Mouse (Mus musculus): ENCODE data around the gene Caml. TPM values are rescaled to one million over a fixed set of nuclear protein-coding genes. Genes with fewer than 3 reads are reported as not detected.
"Not testable (repeated sequence)": the region's sequence is repeated elsewhere in the genome, so short reads cannot be mapped to it uniquely, and the experiment has no call there.

Gene Caml
- total and polyA plus RNA-seq, 3 experiments, result 29.9 to 49.9 (median 38.2) TPM

DNA sequence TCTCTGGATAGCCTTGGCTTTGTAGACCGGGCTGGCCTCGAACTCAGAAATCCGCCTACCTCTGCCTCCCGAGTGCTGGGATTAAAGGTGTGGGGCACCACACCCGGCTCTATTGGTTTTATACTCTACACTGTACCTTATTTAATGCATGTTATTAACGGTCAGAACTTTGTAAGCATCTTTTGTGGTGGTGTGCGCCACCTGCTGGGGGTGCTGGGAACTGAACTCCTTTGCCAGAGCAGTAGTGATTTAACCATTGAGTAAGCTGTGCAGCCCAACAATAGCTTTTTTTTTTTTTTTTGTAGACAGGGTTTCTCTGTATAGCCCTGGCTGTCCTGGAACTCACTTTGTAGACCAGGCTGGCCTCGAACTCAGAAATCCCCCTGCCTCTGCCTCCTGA, 17.7 kb downstream of the Caml start:
- H3K4me3 ChIP-seq (replicated peaks in 1 of 3; ENCODE audit: low read depth in 2 of 3, low read length in 2 of 3, poor library complexity in 1 of 3); dilution Hi-C loops (cut with MboI; ENCODE audit: extremely low pct_ligation_motif_present, extremely low pct_unique_long_range_greater_than_20kb, low sequenced_read_pairs); H3K9me3 ChIP-seq (replicated peaks; ENCODE audit: low read length); in situ Hi-C loops (cut with MboI; ENCODE audit: low pct_ligation_motif_present, low pct_unique_long_range_greater_than_20kb, low sequenced_read_pairs); H3K27me3 ChIP-seq (replicated peaks); H3K4me2 ChIP-seq (ENCODE audit: insufficient read depth, low read depth, poor library complexity, severe bottlenecking); H3K27ac ChIP-seq (ENCODE audit: insufficient read depth, low read depth); H3K9ac ChIP-seq (ENCODE audit: insufficient read depth, low read depth): not testable (repeated sequence)
- Histone ChIP-seq H3K4me1 (ENCODE audit: control insufficient read depth in 1 of 2, insufficient read depth in 2 of 2) (peaks cover 6 to 16% of the 10 kb centered on the region in 2 experiments; a peak in 3 of 4 replicates), H3K36me3 (replicated peaks in 1 of 2; ENCODE audit: control insufficient read depth in 1 of 2, insufficient read depth in 1 of 2, low read length in 1 of 2) (peaks cover 36 to 79% of the 10 kb centered on the region in 2 experiments), H3K79me2 (replicated peaks; ENCODE audit: control insufficient read depth, extremely low read depth, insufficient read depth, poor library complexity, severe bottlenecking) (peaks cover 58% of the 10 kb centered on the region)
- TF ChIP-seq ZNF384 (IDR thresholded peaks at IDR 0.05; ENCODE audit: low read depth, low read length), result peak; percentile 58
- TF ChIP-seq CTCF (conservative IDR thresholded peaks at IDR 0.05 in 1 of 2, IDR thresholded peaks at IDR 0.05 in 1 of 2; ENCODE audit: low read depth in 2 of 2, low read length in 2 of 2), result peak; percentile 78 to 79
- TF ChIP-seq RAD21 (IDR thresholded peaks at IDR 0.05; ENCODE audit: low read depth, low read length), result peak; percentile 55
- TF ChIP-seq SMC3 (IDR thresholded peaks at IDR 0.05; ENCODE audit: low read depth, low read length), result peak; percentile 59
- peak; percentile 68 for DNase-seq (ENCODE audit: extremely low read depth)

DNA sequence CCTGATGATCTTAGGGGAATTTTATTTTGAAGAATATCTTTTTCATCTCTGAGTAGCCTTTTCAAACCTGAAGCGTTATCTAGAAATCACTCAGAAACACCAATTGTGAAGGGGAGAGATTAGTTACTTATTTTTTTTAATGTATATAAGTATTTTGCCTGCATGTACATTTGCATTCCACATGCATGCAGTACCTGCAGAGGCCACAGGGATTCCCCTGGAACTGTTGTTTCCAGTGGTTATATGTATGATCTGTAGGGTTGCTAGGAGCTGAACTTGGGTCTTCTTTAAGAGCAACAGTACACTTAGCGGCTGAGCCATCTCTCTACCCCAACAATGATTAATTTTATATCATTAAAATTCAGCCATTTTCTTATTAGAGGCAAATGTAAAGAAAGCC, 21.7 kb downstream of the Caml start:
- dilution Hi-C loops (cut with MboI; ENCODE audit: extremely low pct_ligation_motif_present, extremely low pct_unique_long_range_greater_than_20kb, low sequenced_read_pairs), result no loop called here
- no peak overlapping the region for H3K9ac ChIP-seq (ENCODE audit: insufficient read depth, low read depth)
- H3K4me1 ChIP-seq (ENCODE audit: control insufficient read depth in 1 of 2, insufficient read depth in 2 of 2), result 0 out of 4 replicates have a peak, but pooled peaks cover 0 to 2% of the 10 kb centered on the region in 2 experiments
- no peak overlapping the region for H3K4me3 ChIP-seq (replicated peaks in 1 of 3; ENCODE audit: low read depth in 2 of 3, low read length in 2 of 3, poor library complexity in 1 of 3)
- peak; percentile 50 for DNase-seq (ENCODE audit: extremely low read depth)
- in situ Hi-C loops (cut with MboI; ENCODE audit: low pct_ligation_motif_present, low pct_unique_long_range_greater_than_20kb, low sequenced_read_pairs), result no loop called here
- H3K27me3 ChIP-seq (replicated peaks), result no peaks in the 10 kb centered on the region
- TF ChIP-seq MAZ (IDR thresholded peaks at IDR 0.05; ENCODE audit: low read depth, low read length) (no peak), CTCF (conservative IDR thresholded peaks at IDR 0.05 in 1 of 2, IDR thresholded peaks at IDR 0.05 in 1 of 2; ENCODE audit: low read depth in 2 of 2, low read length in 2 of 2) (peak in 1 of 2 experiments; percentile 25; a peak in 2 of 4 replicates)
- H3K36me3 ChIP-seq (replicated peaks in 1 of 2; ENCODE audit: control insufficient read depth in 1 of 2, insufficient read depth in 1 of 2, low read length in 1 of 2), result peaks cover 62 to 88% of the 10 kb centered on the region in 2 experiments
- H3K27ac ChIP-seq (ENCODE audit: insufficient read depth, low read depth), result no peak overlapping the region
- no peaks in the 10 kb centered on the region for H3K9me3 ChIP-seq (replicated peaks; ENCODE audit: low read length)
- H3K79me2 ChIP-seq (replicated peaks; ENCODE audit: control insufficient read depth, extremely low read depth, insufficient read depth, poor library complexity, severe bottlenecking), result peaks cover 32% of the 10 kb centered on the region
- no peak overlapping the region for H3K4me2 ChIP-seq (ENCODE audit: insufficient read depth, low read depth, poor library complexity, severe bottlenecking)

DNA sequence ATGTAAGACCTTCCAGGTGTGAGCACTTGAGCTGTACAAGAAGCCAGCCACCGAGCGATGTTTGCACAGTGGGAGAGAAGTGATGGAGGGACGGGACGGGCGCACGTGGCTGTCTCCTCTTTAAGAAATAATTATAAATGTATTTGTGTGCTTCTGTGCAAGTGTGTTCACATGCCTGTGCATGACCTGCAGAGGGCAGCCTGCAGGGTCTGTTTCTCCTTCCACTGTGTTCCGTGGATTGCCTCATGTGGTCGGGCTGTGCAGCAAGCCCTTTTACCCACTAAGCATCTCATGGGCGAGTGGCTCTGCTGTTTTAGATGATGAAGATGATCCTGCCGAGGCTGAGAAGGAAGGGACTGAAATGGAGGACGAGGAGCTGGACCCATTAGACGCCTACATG, 27.3 kb downstream of the Caml start:
- Histone ChIP-seq H3K9ac (ENCODE audit: insufficient read depth, low read depth) (no peak overlapping the region), H3K27me3 (replicated peaks) (no peaks in the 10 kb centered on the region), H3K27ac (ENCODE audit: insufficient read depth, low read depth) (no peak overlapping the region), H3K4me3 (replicated peaks in 1 of 3; ENCODE audit: low read depth in 2 of 3, low read length in 2 of 3, poor library complexity in 1 of 3) (no peak overlapping the region), H3K9me3 (replicated peaks; ENCODE audit: low read length) (no peaks in the 10 kb centered on the region), H3K36me3 (replicated peaks in 1 of 2; ENCODE audit: control insufficient read depth in 1 of 2, insufficient read depth in 1 of 2, low read length in 1 of 2) (peaks cover 85 to 99% of the 10 kb centered on the region in 2 experiments), H3K79me2 (replicated peaks; ENCODE audit: control insufficient read depth, extremely low read depth, insufficient read depth, poor library complexity, severe bottlenecking) (no peaks in the 10 kb centered on the region), H3K4me2 (ENCODE audit: insufficient read depth, low read depth, poor library complexity, severe bottlenecking) (no peak overlapping the region), H3K4me1 (ENCODE audit: control insufficient read depth in 1 of 2, insufficient read depth in 2 of 2) (no peaks in the 10 kb centered on the region)
- dilution Hi-C loops (cut with MboI; ENCODE audit: extremely low pct_ligation_motif_present, extremely low pct_unique_long_range_greater_than_20kb, low sequenced_read_pairs), result no loop called here
- no peak for DNase-seq (ENCODE audit: extremely low read depth)
- TF ChIP-seq USF2 (conservative IDR thresholded peaks at IDR 0.05; ENCODE audit: low read depth, low read length), result no peak
- TF ChIP-seq POLR2A (IDR thresholded peaks at IDR 0.05; ENCODE audit: low read depth, low read length), result no peak
- peak in 1 of 2 experiments; percentile 36; a peak in 2 of 4 replicates for TF ChIP-seq CTCF (conservative IDR thresholded peaks at IDR 0.05 in 1 of 2, IDR thresholded peaks at IDR 0.05 in 1 of 2; ENCODE audit: low read depth in 2 of 2, low read length in 2 of 2)
- in situ Hi-C loops (cut with MboI; ENCODE audit: low pct_ligation_motif_present, low pct_unique_long_range_greater_than_20kb, low sequenced_read_pairs), result no loop called here
